Mouse (Mus musculus) layer of hippocampus, adult 9-11 months (tissue): ENCODE results near the gene Lrrc57.
"Not testable (repeated sequence)": the region's sequence is repeated elsewhere in the genome, so short reads cannot be mapped to it uniquely, and the experiment has no call there.

ENCODE experiments used
- DNase-seq: peaks from one replicate; pipeline ENCODE4 v3.0.0; 2022

The Lrrc57 gene

GRCm38 (mm10) chr2:120597734-120598133 is 11.6 kb downstream of the Lrrc57 start:
- peak; percentile 10 for DNase-seq

GRCm38 (mm10) chr2:120592227-120592626 is 17.1 kb downstream of the Lrrc57 start:
- DNase-seq: no peak

- DNase-seq: peak; percentile 76
Observed at GRCm38 (mm10) chr2:120589759-120590158, 19.6 kb downstream of the Lrrc57 start.

GRCm38 (mm10) chr2:120578286-120578685 is 31.0 kb downstream of the Lrrc57 start:
- no peak for DNase-seq

- no peak for DNase-seq
Observed at GRCm38 (mm10) chr2:120577799-120578198, 31.5 kb downstream of the Lrrc57 start.

GRCm38 (mm10) chr2:120575978-120576377 is 33.3 kb downstream of the Lrrc57 start:
- DNase-seq: no peak

- DNase-seq: no peak
Observed at GRCm38 (mm10) chr2:120575121-120575520, 34.2 kb downstream of the Lrrc57 start.

GRCm38 (mm10) chr2:120572161-120572560 is 37.2 kb downstream of the Lrrc57 start:
- DNase-seq: not testable (repeated sequence)

GRCm38 (mm10) chr2:120571081-120571480 is 38.2 kb downstream of the Lrrc57 start:
- DNase-seq: no peak

- no peak for DNase-seq
Observed at GRCm38 (mm10) chr2:120567798-120568320, 41.5 kb downstream of the Lrrc57 start.

GRCm38 (mm10) chr2:120566886-120567797 is 42.2 kb downstream of the Lrrc57 start, which contains the start of gene Snap23:
Gene Snap23, plus strand, starts transcription at chr2:120567671.
- DNase-seq: peak; percentile 96

GRCm38 (mm10) chr2:120565363-120565762 is 44.0 kb downstream of the Lrrc57 start:
- DNase-seq: no peak

GRCm38 (mm10) chr2:120564548-120565188 is 44.7 kb downstream of the Lrrc57 start:
- not testable (repeated sequence) for DNase-seq

- peak; percentile 90 for DNase-seq
Observed at GRCm38 (mm10) chr2:120563235-120563990, 45.9 kb downstream of the Lrrc57 start, which contains the start of gene Zfp106. Gene Zfp106, minus strand, starts transcription at chr2:120563843.

GRCm38 (mm10) chr2:120562859-120563234 is 46.5 kb downstream of the Lrrc57 start:
- no peak for DNase-seq

- DNase-seq: no peak
Observed at GRCm38 (mm10) chr2:120561524-120561923, 47.8 kb downstream of the Lrrc57 start.

- no peak for DNase-seq
Observed at GRCm38 (mm10) chr2:120558813-120559212, 50.5 kb downstream of the Lrrc57 start.

- no peak for DNase-seq
Observed at GRCm38 (mm10) chr2:120556868-120557267, 52.5 kb downstream of the Lrrc57 start.
